Mouse (Mus musculus) brain, adult 10 weeks (tissue): ENCODE results near the gene Zfp277. TPM values are rescaled to one million over a fixed set of nuclear protein-coding genes. Genes with fewer than 3 reads are reported as not detected.

Source experiments
- polyA plus RNA-seq: library from polyadenylated mRNA; stranded (reverse); fragments of 350-450 nt; fragmentation: Illumina TruSeq; extraction: RNeasy Lipid Tissue Mini Kit (QIAGEN cat#74804); gene quantifications from one replicate; pipeline ENCODE4 v1.2.3, GENCODE M21; 2015; ENCODE audit warnings: low read depth, low replicate concordance

Gene Zfp277
- polyA plus RNA-seq, result 29.2 TPM

GRCm38 (mm10) chr12:40445648-40446449, at the start of gene Zfp277, which contains the start of gene Dock4:
Gene Zfp277, minus strand, starts transcription at chr12:40445902.
Gene Dock4, plus strand, starts transcription at chr12:40445952.

Other genes starting within 250 kb of the Zfp277 start
- gene Lsmem1, start 246.4 kb downstream of the Zfp277 start, polyA plus RNA-seq, result 0.65 TPM
- 99.0 TPM for gene Ifrd1, start 197.4 kb downstream of the Zfp277 start, polyA plus RNA-seq
- gene Dock4, start 50 bp upstream of the Zfp277 start, polyA plus RNA-seq, result 39.3 TPM